Mouse (Mus musculus): ENCODE results near the gene Klf4.

The Klf4 gene

GRCm38 (mm10) chr4:55532407-55533195 lies at the start of gene Klf4:
Gene Klf4, minus strand, starts transcription at chr4:55532466.
- peak; percentile 97 for DNase-seq (ENCODE audit: inconsistent ontology term)

- no peak for DNase-seq (ENCODE audit: inconsistent ontology term)
These were observed 39.2 kb upstream of the Klf4 start for GRCm38 (mm10) chr4:55571432-55571831.

DNA sequence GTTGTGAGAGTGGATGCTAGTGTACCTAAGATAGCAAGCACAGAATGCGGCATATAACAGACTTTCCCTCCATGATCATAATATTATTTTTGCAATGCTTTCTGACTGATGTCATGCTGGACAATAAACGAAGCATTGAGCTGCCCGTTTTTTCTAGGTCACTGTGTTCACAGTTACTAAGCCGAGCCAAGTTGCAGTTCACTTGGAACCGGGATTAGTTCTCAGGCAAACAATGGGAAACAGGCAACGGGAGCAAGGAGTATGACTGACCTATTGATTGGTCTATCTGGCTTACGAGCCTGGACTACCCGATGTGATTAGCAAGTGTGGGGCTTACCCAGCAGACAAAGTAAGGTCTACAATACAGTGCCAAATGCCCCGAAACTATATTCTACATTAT lies 35.7 kb upstream of the Klf4 start:
- DNase-seq (ENCODE audit: inconsistent ontology term): peak; percentile 83

GRCm38 (mm10) chr4:55567575-55567974 lies 35.3 kb upstream of the Klf4 start:
- no peak for DNase-seq (ENCODE audit: inconsistent ontology term)

- DNase-seq (ENCODE audit: inconsistent ontology term): no peak
These were observed 32.1 kb upstream of the Klf4 start for GRCm38 (mm10) chr4:55564317-55564716.

DNA sequence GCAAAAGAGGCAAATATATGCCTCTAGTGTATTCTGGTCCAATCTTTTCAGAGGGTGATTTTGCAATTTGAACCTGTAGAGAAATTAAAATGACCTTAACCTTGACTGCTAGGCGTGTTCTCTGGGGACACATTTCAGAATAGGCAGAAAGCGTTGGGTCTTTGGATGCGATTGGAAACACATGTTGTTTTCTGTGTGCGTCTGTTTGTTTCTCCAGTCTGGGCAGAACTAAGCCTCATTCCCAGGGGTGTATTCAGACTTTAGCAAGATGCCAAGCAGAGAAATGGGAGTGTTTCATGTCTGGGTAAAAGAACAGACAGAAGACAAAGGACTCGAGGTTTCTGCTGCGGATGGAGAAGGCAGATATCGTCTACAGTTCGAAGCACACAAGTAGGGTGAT lies 30.8 kb upstream of the Klf4 start:
- no peak for DNase-seq (ENCODE audit: inconsistent ontology term)

DNA sequence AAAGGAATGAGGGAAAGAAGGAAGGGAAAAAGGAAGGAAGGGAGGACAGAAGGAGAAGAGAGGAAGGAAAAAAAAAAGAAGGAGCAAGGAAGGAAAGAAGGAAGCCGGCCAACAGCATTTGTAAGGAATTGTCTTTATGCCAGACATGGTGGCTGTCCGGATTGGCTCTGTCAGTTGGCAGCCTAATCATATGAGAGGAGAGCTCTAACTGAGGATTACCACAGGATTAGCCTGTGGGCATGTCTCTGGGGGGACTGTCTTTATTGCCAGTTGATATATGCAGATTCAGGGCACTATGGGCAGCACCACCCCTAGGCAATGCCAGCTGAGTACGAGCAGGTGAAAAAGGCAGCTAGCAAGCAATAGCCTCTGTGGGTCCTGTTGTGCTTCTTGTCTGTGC lies 29.8 kb upstream of the Klf4 start:
- DNase-seq (ENCODE audit: inconsistent ontology term): no peak

GRCm38 (mm10) chr4:55546869-55547268 lies 14.6 kb upstream of the Klf4 start:
- DNase-seq (ENCODE audit: inconsistent ontology term): peak; percentile 40

GRCm38 (mm10) chr4:55542753-55543152 lies 10.5 kb upstream of the Klf4 start:
- peak; percentile 42 for DNase-seq (ENCODE audit: inconsistent ontology term)

- peak; percentile 54 for DNase-seq (ENCODE audit: inconsistent ontology term)
These were observed 9.4 kb upstream of the Klf4 start for GRCm38 (mm10) chr4:55541654-55542053.

GRCm38 (mm10) chr4:55541221-55541620 lies 9.0 kb upstream of the Klf4 start:
- no peak for DNase-seq (ENCODE audit: inconsistent ontology term)

DNA sequence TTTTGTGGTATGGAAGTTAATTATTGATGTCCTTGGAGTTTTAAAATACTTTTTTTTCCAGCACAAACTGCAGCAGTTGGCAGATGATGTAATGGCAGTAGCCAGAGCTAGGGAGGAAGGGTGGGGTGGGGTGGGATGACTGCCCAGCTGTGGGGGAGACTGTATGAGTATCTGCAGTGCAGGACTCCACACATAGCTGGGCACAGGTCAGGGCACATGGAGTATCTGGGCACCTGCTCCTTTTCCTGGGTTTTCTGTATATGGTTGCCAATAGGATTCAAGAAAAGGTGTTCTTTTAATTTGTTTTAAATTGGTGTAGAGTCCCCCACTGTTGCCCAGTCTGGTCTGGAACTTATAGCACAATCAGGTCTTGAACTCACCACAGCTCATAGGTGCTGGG lies 2.7 kb upstream of the Klf4 start:
- no peak for DNase-seq (ENCODE audit: inconsistent ontology term)

GRCm38 (mm10) chr4:55534510-55534909 lies 2.2 kb upstream of the Klf4 start:
- no peak for DNase-seq (ENCODE audit: inconsistent ontology term)

DNA sequence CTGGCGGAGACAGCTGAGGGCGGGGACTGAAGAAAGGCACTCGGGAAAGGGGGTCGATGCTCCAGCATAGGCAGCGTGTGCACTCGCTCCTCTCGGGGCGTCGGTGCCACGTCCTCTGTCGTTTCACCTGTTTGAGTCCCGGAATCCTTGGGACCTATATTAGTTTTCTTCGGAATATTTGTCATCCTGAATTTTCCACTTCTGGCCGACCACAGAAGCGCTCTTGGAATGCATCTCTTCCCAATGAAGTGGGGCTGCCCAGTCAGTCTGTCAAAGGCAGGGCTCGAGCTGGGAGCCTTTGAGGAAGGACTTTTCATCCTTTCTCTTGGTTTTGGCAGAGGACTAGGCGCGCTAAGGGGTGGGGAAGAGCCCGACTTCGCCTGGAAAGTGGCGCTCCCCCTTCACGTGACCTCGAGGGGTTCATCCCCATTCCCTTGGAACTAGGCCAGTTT lies 1.6 kb upstream of the Klf4 start:
- peak; percentile 37 for DNase-seq (ENCODE audit: inconsistent ontology term)

DNA sequence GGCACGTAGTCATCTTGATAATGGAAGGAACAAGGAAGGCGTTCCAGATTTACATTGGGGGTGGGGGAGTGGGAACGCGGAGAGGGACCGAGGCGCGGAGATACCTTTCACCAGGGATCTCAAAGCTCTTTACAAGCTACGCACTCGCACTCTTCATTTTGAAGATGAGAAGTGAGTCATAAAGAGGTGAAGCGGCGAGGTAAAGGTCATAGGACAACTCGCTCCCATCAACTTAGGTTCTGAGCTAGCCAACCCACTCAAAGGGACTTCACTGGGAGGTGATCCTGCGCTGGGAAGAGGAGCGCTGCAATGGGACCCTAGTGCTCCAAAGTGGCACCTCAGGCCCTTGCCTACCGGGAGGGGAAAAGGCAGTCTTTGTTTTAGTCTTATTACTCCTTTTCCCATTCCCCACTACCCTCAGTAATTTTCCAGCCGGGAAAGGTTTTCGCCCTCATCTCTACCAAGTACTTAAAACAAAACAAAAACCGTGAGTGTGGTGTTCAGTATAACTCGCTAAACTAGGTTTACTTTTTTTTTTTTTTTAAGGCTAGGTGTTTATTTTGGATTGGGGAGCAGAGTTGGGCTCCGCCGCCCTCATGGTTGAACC lies 1.0 kb upstream of the Klf4 start:
- DNase-seq (ENCODE audit: inconsistent ontology term): no peak

DNA sequence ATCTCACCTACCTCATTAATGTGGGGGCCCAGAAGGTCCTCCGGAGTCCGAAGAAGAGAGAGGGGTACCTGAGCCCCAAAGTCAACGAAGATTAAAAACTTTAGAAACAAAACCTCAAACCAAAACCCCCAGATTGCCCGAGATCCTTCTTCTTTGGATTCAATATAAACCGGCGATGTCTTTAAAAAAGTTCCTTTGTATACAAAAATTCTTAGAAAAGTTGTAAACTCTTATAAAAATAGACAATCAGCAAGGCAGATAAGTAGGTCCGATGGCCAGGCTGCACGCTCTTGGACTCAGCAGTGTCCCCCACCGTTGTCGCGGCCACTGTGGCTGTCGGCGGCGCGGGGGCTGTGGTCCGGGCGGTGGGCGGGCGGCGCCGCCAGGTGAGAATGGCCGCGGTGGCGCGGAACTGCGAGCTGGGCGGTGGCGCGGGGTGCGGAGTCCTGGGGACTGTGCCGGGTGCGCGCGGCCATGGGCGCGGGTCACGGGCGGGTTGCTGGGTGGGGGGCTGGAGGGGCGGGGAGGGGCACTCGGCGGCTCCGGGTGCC lies 335 bp downstream of the Klf4 start:
- DNase-seq (ENCODE audit: inconsistent ontology term): no peak

GRCm38 (mm10) chr4:55531096-55531855 lies 990 bp downstream of the Klf4 start:
- peak; percentile 61 for DNase-seq (ENCODE audit: inconsistent ontology term)

- peak; percentile 42 for DNase-seq (ENCODE audit: inconsistent ontology term)
These were observed 1.6 kb downstream of the Klf4 start for GRCm38 (mm10) chr4:55530731-55531095.

- DNase-seq (ENCODE audit: inconsistent ontology term): peak; percentile 82
These were observed 2.0 kb downstream of the Klf4 start for GRCm38 (mm10) chr4:55530236-55530635.

GRCm38 (mm10) chr4:55528404-55528803 lies 3.9 kb downstream of the Klf4 start:
- no peak for DNase-seq (ENCODE audit: inconsistent ontology term)

DNA sequence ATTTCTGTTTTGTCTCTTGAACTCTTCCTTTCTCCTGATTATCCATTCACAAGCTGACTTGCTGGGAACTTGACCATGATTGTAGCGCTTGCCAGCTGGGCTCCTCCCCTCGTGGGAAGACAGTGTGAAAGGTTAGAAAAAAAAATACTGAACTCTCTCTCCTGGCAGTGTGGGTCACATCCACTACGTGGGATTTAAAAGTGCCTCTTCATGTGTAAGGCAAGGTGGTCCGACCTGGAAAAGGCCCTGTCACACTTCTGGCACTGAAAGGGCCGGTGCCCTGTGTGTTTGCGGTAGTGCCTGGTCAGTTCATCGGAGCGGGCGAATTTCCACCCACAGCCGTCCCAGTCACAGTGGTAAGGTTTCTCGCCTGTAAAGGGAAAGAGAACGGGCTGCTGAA lies 4.3 kb downstream of the Klf4 start:
- no peak for DNase-seq (ENCODE audit: inconsistent ontology term)
